Mouse (Mus musculus) midbrain, embryonic 15.5 days (tissue): ENCODE measurements at regions not wholly inside any gene's neighbourhood (a gene's known extent, or its start where the extent isn't known, plus 50 kb on each side); places are given as distances from the start of the nearest gene placed in this dataset.

Experiments
- ATAC-seq: fragments of 200-750 bp; cut with Nextera tagmentation; replicated peaks from 2 replicates; pipeline ENCODE4 v1.8.0; 2017; ENCODE audit warnings: moderate TSS enrichment
- H3K27ac ChIP-seq: fragments of 300-500 bp; sonication (generic); 2 replicates; pipeline ENCODE4 v1.5.1; 2015; ENCODE audit warnings: mild to moderate bottlenecking, inconsistent platforms
- H3K27me3 ChIP-seq: fragments of 300-500 bp; sonication (generic); replicated peaks from 2 replicates; pipeline ENCODE4 v1.6.1; 2015; ENCODE audit warnings: inconsistent platforms
- H3K36me3 ChIP-seq: fragments of 300-500 bp; sonication (generic); replicated peaks from 2 replicates; pipeline ENCODE4 v1.6.1; 2015; ENCODE audit warnings: inconsistent platforms
- H3K4me1 ChIP-seq: fragments of 300-500 bp; sonication (generic); 2 replicates; pipeline ENCODE4 v1.6.1; 2015; ENCODE audit warnings: inconsistent platforms
- H3K4me2 ChIP-seq: fragments of 300-500 bp; sonication (generic); 2 replicates; pipeline ENCODE4 v1.6.1; 2015; ENCODE audit warnings: inconsistent platforms, mild to moderate bottlenecking, moderate library complexity
- H3K4me3 ChIP-seq: fragments of 300-500 bp; sonication (generic); 2 replicates; pipeline ENCODE4 v1.5.1; 2015; ENCODE audit warnings: mild to moderate bottlenecking, inconsistent platforms
- H3K9ac ChIP-seq: fragments of 300-500 bp; sonication (generic); 2 replicates; pipeline ENCODE4 v1.6.1; 2015; ENCODE audit warnings: mild to moderate bottlenecking, inconsistent platforms
- H3K9me3 ChIP-seq: fragments of 300-500 bp; sonication (generic); 2 replicates; pipeline ENCODE4 v1.6.1; 2016; ENCODE audit warnings: inconsistent platforms
- WGBS: fragments of 180-500 bp; shearing (Covaris S2); methylation state at CpG from one replicate; pipeline ENCODE4 v1.1.7; 2015; ENCODE audit warnings: mixed read lengths; 5-methylcytosine and 5-hydroxymethylcytosine counted together

DNA sequence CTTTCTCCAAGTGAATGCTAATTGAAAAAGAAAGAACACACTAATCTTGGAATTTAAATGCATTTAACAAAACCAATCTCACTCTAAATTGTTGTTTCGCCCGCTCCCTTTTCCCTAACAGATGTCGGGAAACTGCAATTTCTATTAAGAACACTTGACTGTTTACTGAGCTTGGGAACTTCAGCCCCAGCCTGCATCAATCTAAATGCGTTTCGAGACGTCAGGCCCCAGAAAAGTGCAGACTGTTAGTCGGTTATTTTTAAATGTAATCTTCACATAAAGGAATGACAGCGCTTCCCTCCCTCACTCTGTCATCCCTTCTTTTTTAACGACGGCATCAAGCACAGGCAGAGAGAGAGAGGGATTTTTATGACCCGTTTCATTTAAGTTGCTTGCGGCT, 677.7 kb downstream of the Vrk1 start:
- 0 out of 2 replicates have a peak, but pooled peaks cover 3% of the 10 kb centered on the region for H3K27me3 ChIP-seq
- H3K4me1 ChIP-seq, result peaks cover 13% of the 10 kb centered on the region; the same call in 1 of the 2 replicates
- no peaks in the 10 kb centered on the region for H3K9me3 ChIP-seq
- H3K4me2 ChIP-seq, result no peak overlapping the region
- no peak for ATAC-seq
- no peak overlapping the region for H3K4me3 ChIP-seq
- 27% methylated on average over 12 of the region's 12 CpGs for WGBS
- H3K9ac ChIP-seq, result no peak overlapping the region
- H3K36me3 ChIP-seq, result no peaks in the 10 kb centered on the region
- H3K27ac ChIP-seq, result peak overlapping the region; percentile 14; the same call in 1 of the 2 replicates

DNA sequence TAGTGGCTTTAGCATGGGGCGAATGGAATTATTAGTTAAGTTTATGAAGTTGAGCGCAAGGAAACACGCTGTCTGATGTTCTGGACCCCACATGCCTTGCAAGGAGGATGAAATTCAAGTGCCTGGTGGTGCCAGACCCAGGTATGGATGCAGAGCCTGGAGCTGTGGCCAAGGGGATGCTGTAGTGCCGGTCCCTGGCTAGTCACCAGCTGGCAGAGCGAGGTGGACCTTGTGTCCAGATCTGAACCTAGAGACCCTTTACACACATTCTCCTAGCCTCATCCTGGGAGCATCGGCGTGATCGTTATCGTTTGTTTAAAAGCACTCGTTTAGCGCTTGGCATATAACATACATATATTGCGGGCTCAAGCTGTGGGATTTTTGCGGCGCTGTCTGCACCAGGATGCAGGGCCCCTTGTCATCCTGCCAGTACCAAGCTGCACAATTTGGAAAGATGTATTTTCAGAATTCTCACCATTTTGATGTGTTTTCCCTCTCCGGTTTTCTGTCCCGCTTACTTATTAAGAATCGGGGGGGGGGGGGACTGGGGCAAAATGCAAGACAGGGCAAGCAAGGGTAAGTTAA, 678.2 kb downstream of the Vrk1 start:
- no peak for ATAC-seq
- WGBS, result 82% methylated on average over 17 of the region's 17 CpGs
- 0 out of 2 replicates have a peak, but pooled peaks cover 3% of the 10 kb centered on the region for H3K27me3 ChIP-seq
- H3K27ac ChIP-seq, result no peak overlapping the region
- no peaks in the 10 kb centered on the region for H3K36me3 ChIP-seq
- H3K4me3 ChIP-seq, result no peak overlapping the region
- H3K9ac ChIP-seq, result no peak overlapping the region
- no peaks in the 10 kb centered on the region for H3K9me3 ChIP-seq
- no peak overlapping the region for H3K4me2 ChIP-seq
- H3K4me1 ChIP-seq, result peaks cover 13% of the 10 kb centered on the region; the same call in 1 of the 2 replicates

DNA sequence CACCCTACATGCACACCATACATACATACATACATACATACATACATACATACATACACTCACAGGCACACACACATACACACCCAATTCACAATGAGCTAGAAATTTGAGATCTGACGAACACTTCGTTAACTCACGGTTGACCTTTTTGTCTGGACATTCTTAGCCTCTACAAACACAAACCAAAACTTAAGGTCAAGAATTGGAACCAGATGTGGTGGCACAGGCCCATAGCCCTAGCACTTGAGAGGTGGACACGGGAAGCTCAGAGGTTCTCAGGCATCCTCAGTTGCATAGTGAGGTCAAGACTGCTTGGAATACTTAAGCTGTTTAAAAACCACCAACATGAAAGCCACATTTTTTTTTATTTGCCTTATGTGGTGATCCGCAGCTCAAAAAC, 692.9 kb downstream of the Vrk1 start:
- Histone ChIP-seq H3K27ac (no peak overlapping the region), H3K4me3 (no peak overlapping the region), H3K4me2 (no peak overlapping the region), H3K27me3 (no peaks in the 10 kb centered on the region), H3K36me3 (no peaks in the 10 kb centered on the region), H3K9ac (no peak overlapping the region), H3K9me3 (no peaks in the 10 kb centered on the region), H3K4me1 (no peaks in the 10 kb centered on the region)
- no peak for ATAC-seq
- 93% methylated on average over 5 of the region's 5 CpGs for WGBS

DNA sequence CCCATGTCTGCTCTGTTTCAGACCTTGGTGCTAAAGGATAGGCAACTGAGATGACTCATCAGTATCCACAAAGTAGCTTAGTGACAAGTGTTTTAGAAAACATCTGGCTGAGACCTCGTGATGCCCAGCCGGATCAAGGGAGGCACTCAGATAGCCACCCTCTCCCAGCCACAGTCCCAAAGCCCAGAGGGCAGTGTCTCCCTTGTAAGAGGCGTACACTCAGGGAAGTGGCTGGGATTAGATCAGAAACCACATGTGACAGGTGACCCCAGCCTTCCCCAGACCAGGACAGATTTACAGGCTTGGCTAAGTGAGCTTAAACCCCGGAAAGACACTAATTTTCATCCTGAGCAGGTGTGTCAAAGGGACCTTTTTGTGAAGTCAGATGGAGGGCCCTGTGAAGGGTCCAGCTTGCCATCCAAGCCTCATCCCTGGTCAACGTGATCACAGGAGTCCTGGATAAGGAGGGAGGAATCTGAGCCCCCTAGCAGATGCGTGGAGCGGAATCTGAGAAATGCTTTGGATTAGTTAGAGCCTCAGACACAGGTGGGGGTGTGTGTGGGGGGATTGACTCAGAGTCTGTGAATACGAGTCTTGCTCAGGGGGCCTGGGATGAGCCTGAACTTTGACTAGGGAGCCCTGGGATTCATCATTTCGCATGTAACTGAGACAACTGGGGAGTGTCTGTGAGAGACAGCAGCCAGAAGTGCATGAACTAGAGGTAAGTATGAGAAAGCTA, 711.4 kb downstream of the Vrk1 start:
- H3K4me3 ChIP-seq, result no peak overlapping the region
- WGBS, result 68% methylated on average over 9 of the region's 9 CpGs

DNA sequence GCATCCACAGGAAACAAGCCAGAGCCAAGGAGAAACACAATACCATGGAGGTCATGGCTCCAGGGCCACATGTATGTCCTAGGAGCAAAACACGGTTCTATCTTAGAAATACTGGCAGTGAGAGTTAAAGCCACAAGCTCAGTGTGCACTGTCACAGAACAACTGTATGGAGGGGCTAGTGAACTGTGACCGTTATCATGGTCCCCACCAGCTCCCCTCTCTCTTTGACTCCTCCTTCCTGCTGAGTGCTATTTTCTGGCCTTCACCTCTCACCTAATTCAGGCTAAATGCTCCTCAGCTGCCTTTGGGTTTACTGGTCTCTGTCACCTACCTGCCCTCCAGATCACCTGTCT, 712.0 kb downstream of the Vrk1 start:
- no peak for ATAC-seq
- H3K4me3 ChIP-seq, result no peak overlapping the region
- no peaks in the 10 kb centered on the region for H3K27me3 ChIP-seq
- H3K4me2 ChIP-seq, result no peak overlapping the region
- WGBS, result 72% methylated on average over 2 of the region's 2 CpGs
- no peaks in the 10 kb centered on the region for H3K9me3 ChIP-seq
- H3K36me3 ChIP-seq, result no peaks in the 10 kb centered on the region
- H3K4me1 ChIP-seq, result no peaks in the 10 kb centered on the region
- H3K9ac ChIP-seq, result no peak overlapping the region
- H3K27ac ChIP-seq, result no peak overlapping the region

More for the DNA sequence above, 711.4 kb downstream of the Vrk1 start:
- H3K36me3 ChIP-seq, result no peaks in the 10 kb centered on the region
- H3K9me3 ChIP-seq, result no peaks in the 10 kb centered on the region
- H3K27me3 ChIP-seq, result no peaks in the 10 kb centered on the region
- no peak overlapping the region for H3K4me2 ChIP-seq
- no peak overlapping the region for H3K9ac ChIP-seq
- no peaks in the 10 kb centered on the region for H3K4me1 ChIP-seq
- ATAC-seq, result no peak
- no peak overlapping the region for H3K27ac ChIP-seq

DNA sequence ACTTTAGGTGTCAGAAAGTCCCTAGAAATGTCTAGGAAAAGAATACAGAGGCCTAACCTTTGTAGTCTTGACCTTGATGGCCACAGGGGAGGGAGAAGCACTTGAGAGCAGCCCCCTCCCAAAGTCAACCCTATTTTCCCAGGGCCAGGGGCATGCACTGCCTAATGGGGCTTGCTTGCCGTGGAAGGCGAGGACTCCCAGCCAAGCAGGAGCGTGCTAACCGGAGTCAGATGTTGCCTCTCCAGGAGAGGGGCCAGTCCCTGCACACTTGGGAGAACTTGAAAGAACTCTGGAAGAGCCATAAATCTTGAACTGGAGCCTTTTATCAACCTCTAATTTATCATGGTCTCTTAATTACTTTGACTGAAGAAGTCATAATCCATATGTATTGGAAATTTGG, 712.7 kb downstream of the Vrk1 start:
- H3K4me1 ChIP-seq, result no peaks in the 10 kb centered on the region
- no peaks in the 10 kb centered on the region for H3K27me3 ChIP-seq
- WGBS, result 93% methylated on average over 4 of the region's 4 CpGs
- H3K4me2 ChIP-seq, result no peak overlapping the region
- no peaks in the 10 kb centered on the region for H3K36me3 ChIP-seq
- H3K4me3 ChIP-seq, result no peak overlapping the region
- H3K9ac ChIP-seq, result no peak overlapping the region
- H3K27ac ChIP-seq, result no peak overlapping the region
- no peak for ATAC-seq
- H3K9me3 ChIP-seq, result no peaks in the 10 kb centered on the region

DNA sequence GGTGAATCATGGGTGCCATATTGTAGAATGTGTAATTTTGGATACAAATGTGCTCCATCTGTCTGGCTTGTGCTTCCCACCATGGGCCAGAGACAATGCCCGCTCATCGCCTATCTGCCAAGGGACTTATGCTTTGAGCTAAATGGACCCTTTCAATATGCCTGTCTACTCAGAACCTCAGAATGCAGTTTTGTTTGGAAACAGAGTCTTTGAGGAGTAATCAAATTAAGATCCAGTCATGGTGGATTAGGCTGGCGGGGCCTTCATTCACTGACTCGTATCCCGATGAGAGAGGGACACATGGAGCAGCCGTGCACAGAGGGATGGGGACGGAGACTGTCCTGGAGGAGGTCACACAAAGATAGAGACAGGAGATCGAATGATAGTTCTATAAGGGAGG, 716.9 kb downstream of the Vrk1 start:
- ATAC-seq, result no peak
- no peaks in the 10 kb centered on the region for H3K4me1 ChIP-seq
- no peak overlapping the region for H3K4me2 ChIP-seq
- no peaks in the 10 kb centered on the region for H3K36me3 ChIP-seq
- no peaks in the 10 kb centered on the region for H3K27me3 ChIP-seq
- H3K27ac ChIP-seq, result no peak overlapping the region
- no peak overlapping the region for H3K9ac ChIP-seq
- H3K9me3 ChIP-seq, result no peaks in the 10 kb centered on the region
- WGBS, result 49% methylated on average over 8 of the region's 8 CpGs
- H3K4me3 ChIP-seq, result no peak overlapping the region

DNA sequence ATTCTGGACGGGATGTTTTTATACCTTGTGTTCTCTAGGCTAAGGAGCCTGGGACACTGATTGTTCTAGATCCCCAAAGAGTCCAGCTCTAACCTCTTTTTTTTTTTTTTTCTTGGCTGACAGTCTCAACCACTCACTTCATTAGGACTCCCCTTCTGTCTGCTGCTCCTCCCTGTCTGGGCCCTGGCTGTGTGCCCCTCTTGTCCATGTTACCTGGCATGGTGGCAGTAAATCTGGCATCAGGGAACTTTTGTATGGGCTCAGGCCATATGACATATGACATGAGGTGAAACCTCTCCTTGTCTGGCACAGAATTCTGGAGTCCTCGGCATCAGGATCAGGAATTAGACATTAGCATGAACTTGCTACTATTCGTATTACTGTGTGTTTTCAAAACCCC, 717.5 kb downstream of the Vrk1 start:
- Histone ChIP-seq H3K36me3 (no peaks in the 10 kb centered on the region), H3K27me3 (no peaks in the 10 kb centered on the region), H3K9ac (no peak overlapping the region), H3K4me3 (no peak overlapping the region), H3K4me1 (no peaks in the 10 kb centered on the region), H3K4me2 (no peak overlapping the region), H3K9me3 (no peaks in the 10 kb centered on the region), H3K27ac (no peak overlapping the region)
- no peak for ATAC-seq
- 70% methylated on average over 3 of the region's 3 CpGs for whole genome bisulfite sequencing

DNA sequence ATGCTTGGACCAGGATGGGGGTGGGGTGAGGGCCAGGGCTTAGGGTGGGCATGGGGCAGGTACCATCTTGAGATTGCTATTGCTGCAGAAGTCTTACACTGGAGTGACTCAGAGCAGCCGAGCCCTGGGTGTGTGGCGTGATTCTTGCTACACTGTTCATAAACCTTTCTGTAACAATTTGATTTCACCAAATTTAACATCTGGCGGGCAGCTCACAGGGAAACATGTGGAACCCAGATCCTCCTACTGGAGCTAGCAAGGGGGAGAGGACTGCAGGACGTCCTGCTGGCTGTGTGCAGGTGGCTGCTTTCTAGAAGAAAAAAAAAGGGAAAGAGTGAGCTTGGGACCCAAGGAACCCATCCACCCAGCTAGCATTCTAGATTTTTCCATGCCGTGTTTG, 719.7 kb downstream of the Vrk1 start:
- no peak for ATAC-seq
- 88% methylated on average over 5 of the region's 5 CpGs for WGBS

DNA sequence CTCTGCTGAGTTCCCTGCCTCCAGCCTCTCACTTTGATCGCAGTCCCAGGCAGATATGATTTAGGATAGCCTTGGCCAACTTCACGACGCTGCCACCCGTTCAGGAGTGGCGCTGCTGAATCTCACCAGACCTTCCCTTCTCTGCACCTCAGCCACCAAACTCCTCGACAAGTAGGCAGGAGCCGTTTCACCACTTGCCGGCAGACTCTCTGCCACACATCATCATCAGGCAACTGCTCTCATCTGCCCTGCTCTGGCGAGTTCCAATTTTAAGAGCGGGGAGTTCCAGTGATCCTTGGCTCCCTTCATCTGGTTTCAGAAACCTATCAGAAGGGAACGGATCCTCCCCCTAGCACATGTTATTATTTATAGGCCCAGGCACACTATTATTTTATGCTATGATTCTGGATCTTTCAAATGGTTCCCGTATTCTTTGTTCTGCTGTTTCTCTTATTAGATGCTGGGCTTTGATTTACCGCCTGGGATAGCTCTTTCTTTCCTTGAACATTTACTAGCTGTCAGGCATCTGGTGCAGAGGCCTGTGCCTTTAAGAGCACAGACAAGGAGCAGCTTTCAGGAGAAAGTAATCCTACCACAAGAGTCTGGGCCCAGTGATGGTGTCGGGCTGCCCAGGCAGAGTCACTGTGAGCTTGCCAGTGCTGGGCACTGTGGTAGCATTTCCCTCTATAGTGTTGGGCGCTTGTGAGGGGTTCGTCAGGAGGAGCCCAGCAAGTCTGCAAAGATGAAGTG, 722.3 kb downstream of the Vrk1 start:
- no peak overlapping the region for H3K4me3 ChIP-seq
- H3K36me3 ChIP-seq, result no peaks in the 10 kb centered on the region
- no peak overlapping the region for H3K9ac ChIP-seq
- no peak overlapping the region for H3K4me2 ChIP-seq
- 73% methylated on average over 16 of the region's 16 CpGs for WGBS
- H3K27ac ChIP-seq, result no peak overlapping the region
- H3K4me1 ChIP-seq, result no peaks in the 10 kb centered on the region; the same call in 1 of the 2 replicates
- H3K27me3 ChIP-seq, result no peaks in the 10 kb centered on the region
- no peak for ATAC-seq
- H3K9me3 ChIP-seq, result no peaks in the 10 kb centered on the region

More for the DNA sequence above, 719.7 kb downstream of the Vrk1 start:
- Histone ChIP-seq H3K4me2 (no peak overlapping the region), H3K4me1 (no peaks in the 10 kb centered on the region; the same call in 1 of the 2 replicates), H3K27ac (no peak overlapping the region), H3K9me3 (no peaks in the 10 kb centered on the region), H3K36me3 (no peaks in the 10 kb centered on the region), H3K27me3 (no peaks in the 10 kb centered on the region), H3K9ac (no peak overlapping the region), H3K4me3 (no peak overlapping the region)

DNA sequence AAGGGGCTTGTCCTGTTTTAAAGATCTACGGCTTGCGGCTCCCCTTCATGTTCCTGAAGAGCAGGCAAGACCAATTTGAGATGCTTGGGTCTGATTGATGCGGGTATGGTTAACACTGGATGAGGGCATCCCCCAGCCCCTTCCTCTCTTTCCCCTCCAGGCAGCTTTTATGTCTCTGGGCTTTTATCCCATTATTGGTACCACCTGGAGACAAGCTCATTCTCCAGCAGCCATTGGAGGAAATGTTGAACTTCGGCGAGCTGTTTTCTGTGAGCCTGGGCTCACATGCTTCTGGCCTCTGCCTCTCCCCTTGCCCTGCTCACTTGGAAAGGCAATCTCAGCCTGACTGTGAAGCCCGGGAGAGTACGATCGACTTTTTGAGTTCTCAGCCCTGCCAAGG, 738.7 kb downstream of the Vrk1 start:
- no peak overlapping the region for H3K4me3 ChIP-seq
- ATAC-seq, result no peak
- no peak overlapping the region for H3K4me2 ChIP-seq
- 85% methylated on average over 8 of the region's 8 CpGs for WGBS
- H3K36me3 ChIP-seq, result no peaks in the 10 kb centered on the region
- H3K4me1 ChIP-seq, result no peaks in the 10 kb centered on the region
- no peak overlapping the region for H3K9ac ChIP-seq
- no peak overlapping the region for H3K27ac ChIP-seq
- no peaks in the 10 kb centered on the region for H3K27me3 ChIP-seq
- H3K9me3 ChIP-seq, result no peaks in the 10 kb centered on the region

DNA sequence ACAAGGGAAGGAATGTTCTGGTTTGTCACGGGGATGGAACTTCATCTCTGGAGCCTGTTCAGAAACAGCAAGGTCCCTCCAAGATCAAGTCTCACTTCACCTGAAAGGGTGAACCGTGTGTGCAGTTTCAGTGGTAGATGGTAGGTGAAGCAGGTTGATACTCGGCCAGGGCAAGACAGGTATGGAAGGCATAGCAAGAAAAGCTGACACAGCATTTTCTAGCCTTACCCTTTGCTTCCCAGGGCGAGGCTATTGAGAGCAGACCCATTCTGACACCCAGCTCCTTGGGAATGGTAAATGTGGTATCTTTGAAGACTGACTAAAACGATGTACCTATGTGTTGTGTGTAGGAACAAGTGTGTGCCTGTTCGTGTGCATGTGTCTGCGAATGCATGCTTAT, 724.9 kb upstream of the 3110018I06Rik start:
- ATAC-seq, result no peak
- Histone ChIP-seq H3K9ac (no peak overlapping the region), H3K9me3 (no peaks in the 10 kb centered on the region), H3K27me3 (no peaks in the 10 kb centered on the region), H3K4me3 (no peak overlapping the region), H3K4me2 (no peak overlapping the region), H3K4me1 (no peaks in the 10 kb centered on the region), H3K27ac (no peak overlapping the region), H3K36me3 (no peaks in the 10 kb centered on the region)
- 90% methylated on average over 7 of the region's 7 CpGs for WGBS
